ENCODE assay signal across 8 mouse cellular contexts in genomic region chr14:12821156-12821813, GRCm38 (mm10). TPM values are rescaled to one million over a fixed set of nuclear protein-coding genes. Genes with fewer than 3 reads are reported as not detected.
DNase-seq lines count a peak whose midpoint lies in the region; ATAC-seq and TF ChIP-seq lines count a peak whose summit lies in the region.

No protein-coding gene starts in this region.

- H3K4me3 ChIP-seq in kidney, embryonic 16.5 days (ENCODE audit: low read length), result peak overlapping the region; percentile 55
- no peak overlapping the region for H3K4me3 ChIP-seq in kidney, adult 2 months (ENCODE audit: insufficient read depth, low read depth, low read length)
- H3K4me3 ChIP-seq in embryonic facial prominence, embryonic 12.5 days, result peak overlapping the region; percentile 52
- peak overlapping the region; percentile 58 for H3K4me3 ChIP-seq in limb, embryonic 12.5 days (replicated peaks)
- H3K4me3 ChIP-seq in stomach, postnatal 0 days (ENCODE audit: low read depth, low read length), result peak overlapping the region; percentile 43

- no peaks in the 10 kb centered on the region for H3K9me3 ChIP-seq in kidney, embryonic 16.5 days (ENCODE audit: low read length)
- no peaks in the 10 kb centered on the region for H3K9me3 ChIP-seq in embryonic facial prominence, embryonic 12.5 days
- no peaks in the 10 kb centered on the region for H3K9me3 ChIP-seq in limb, embryonic 12.5 days
- H3K9me3 ChIP-seq in stomach, postnatal 0 days (ENCODE audit: control insufficient read depth, low read length), result no peaks in the 10 kb centered on the region

- no peak for TF ChIP-seq CTCF in kidney, adult 2 months (conservative IDR thresholded peaks at IDR 0.05; ENCODE audit: insufficient read depth, insufficient read length, low read depth, low read length)
- TF ChIP-seq CTCF in stomach, postnatal 0 days (IDR thresholded peaks at IDR 0.05; ENCODE audit: low read depth), result peak; percentile 16; the same call in 1 of the 2 replicates

- no peak for TF ChIP-seq EP300 in stomach, postnatal 0 days (optimal IDR thresholded peaks at IDR 0.05)

- H3K4me2 ChIP-seq in kidney, embryonic 16.5 days (replicated peaks; ENCODE audit: low read depth, low read length), result peak overlapping the region; percentile 95
- H3K4me2 ChIP-seq in embryonic facial prominence, embryonic 12.5 days (replicated peaks), result peak overlapping the region; percentile 87
- peak overlapping the region; percentile 98 for H3K4me2 ChIP-seq in limb, embryonic 12.5 days
- H3K4me2 ChIP-seq in stomach, postnatal 0 days (replicated peaks; ENCODE audit: low read depth), result peak overlapping the region; percentile 70

- no peak overlapping the region for H3K27ac ChIP-seq in kidney, embryonic 16.5 days (ENCODE audit: low read length)
- no peak overlapping the region for H3K27ac ChIP-seq in kidney, adult 2 months (ENCODE audit: insufficient read depth, low read depth, low read length)
- no peak overlapping the region for H3K27ac ChIP-seq in embryonic facial prominence, embryonic 12.5 days
- no peak overlapping the region for H3K27ac ChIP-seq in limb, embryonic 12.5 days
- no peak overlapping the region for H3K27ac ChIP-seq in stomach, postnatal 0 days (replicated peaks)

- peak; percentile 49; the same call in 1 of the 2 replicates for ATAC-seq in kidney, embryonic 16.5 days (ENCODE audit: low FRiP score, low TSS enrichment)
- 0 out of 2 replicates have a peak, but pooled peaks have one; percentile 39 for ATAC-seq in embryonic facial prominence, embryonic 12.5 days (ENCODE audit: insufficient number of reproducible peaks, insufficient read depth, low FRiP score, low TSS enrichment)
- no peak for ATAC-seq in limb, embryonic 12.5 days (ENCODE audit: insufficient number of reproducible peaks, insufficient read depth, low FRiP score, low TSS enrichment, low read depth)
- no peak for ATAC-seq in stomach, postnatal 0 days (ENCODE audit: low FRiP score, low TSS enrichment)

- 0 out of 2 replicates have a peak overlapping the region, but pooled peaks have one; percentile 35 for H3K9ac ChIP-seq in kidney, embryonic 16.5 days (replicated peaks; ENCODE audit: low read length)
- H3K9ac ChIP-seq in embryonic facial prominence, embryonic 12.5 days, result peak overlapping the region; percentile 60
- H3K9ac ChIP-seq in limb, embryonic 12.5 days (replicated peaks), result peak overlapping the region; percentile 54
- H3K9ac ChIP-seq in stomach, postnatal 0 days (ENCODE audit: low read length), result no peak overlapping the region

- WGBS in kidney, embryonic 16.5 days, result under 1% methylated on average over 13 of the region's 13 CpGs
- WGBS in kidney, adult 2 months, result 2% methylated on average over 12 of the region's 13 CpGs
- whole genome bisulfite sequencing in embryonic facial prominence, embryonic 12.5 days, result 1% methylated on average over 13 of the region's 13 CpGs
- 0% methylated on average over 13 of the region's 13 CpGs for WGBS in limb, embryonic 12.5 days
- WGBS in stomach, postnatal 0 days, result 5% methylated on average over 12 of the region's 13 CpGs

- DNase-seq in kidney, adult 2 months, result no peak
- DNase-seq in Muller cell, postnatal 12 days (ENCODE audit: inconsistent ontology term), result peak; percentile 72
- DNase-seq in stomach, postnatal 0 days (ENCODE audit: low spot score), result no peak
- no peak for DNase-seq in thymus, adult 18-20 months
- no peak for DNase-seq in spleen, postnatal 36 days (ENCODE audit: low spot score in 2 of 2)

- TF ChIP-seq POLR2A in kidney, adult 2 months (IDR thresholded peaks at IDR 0.05; ENCODE audit: low read depth, low read length), result no peak

- peaks cover 17% of the 10 kb centered on the region for H3K4me1 ChIP-seq in kidney, embryonic 16.5 days (ENCODE audit: insufficient read depth, low read length)
- no peaks in the 10 kb centered on the region for H3K4me1 ChIP-seq in kidney, adult 2 months (ENCODE audit: control insufficient read depth, insufficient read depth, low read length)
- H3K4me1 ChIP-seq in embryonic facial prominence, embryonic 12.5 days, result no peaks in the 10 kb centered on the region
- peaks cover 11% of the 10 kb centered on the region for H3K4me1 ChIP-seq in limb, embryonic 12.5 days (replicated peaks)
- no peaks in the 10 kb centered on the region for H3K4me1 ChIP-seq in stomach, postnatal 0 days (replicated peaks; ENCODE audit: control insufficient read depth, insufficient read depth)

- H3K27me3 ChIP-seq in kidney, embryonic 16.5 days (ENCODE audit: insufficient read depth, low read length), result peaks cover 28% of the 10 kb centered on the region
- H3K27me3 ChIP-seq in kidney, adult 2 months (replicated peaks; ENCODE audit: control insufficient read depth, insufficient read depth, low read length), result no peaks in the 10 kb centered on the region
- peaks cover 23% of the 10 kb centered on the region for H3K27me3 ChIP-seq in embryonic facial prominence, embryonic 12.5 days
- peaks cover 28% of the 10 kb centered on the region for H3K27me3 ChIP-seq in limb, embryonic 12.5 days
- H3K27me3 ChIP-seq in stomach, postnatal 0 days (ENCODE audit: control insufficient read depth, insufficient read depth, low read length), result no peaks in the 10 kb centered on the region

- H3K36me3 ChIP-seq in kidney, embryonic 16.5 days (ENCODE audit: insufficient read depth, low read length), result no peaks in the 10 kb centered on the region
- no peaks in the 10 kb centered on the region for H3K36me3 ChIP-seq in kidney, adult 2 months (ENCODE audit: control insufficient read depth, insufficient read depth, low read length)
- no peaks in the 10 kb centered on the region for H3K36me3 ChIP-seq in embryonic facial prominence, embryonic 12.5 days
- H3K36me3 ChIP-seq in limb, embryonic 12.5 days, result no peaks in the 10 kb centered on the region
- no peaks in the 10 kb centered on the region for H3K36me3 ChIP-seq in stomach, postnatal 0 days (ENCODE audit: control insufficient read depth, insufficient read depth, low read length)

RNA-seq across cellular contexts. Expression of gene Cadps, which starts 1.6 kb away (rescaled TPM):
- 0.57 and 0.70 TPM in 2 replicates for polyA plus RNA-seq in kidney, embryonic 16.5 days (2015; fragmentation: Nextera tagmentation; extraction: Ambion mirVana)
- 0.10 and 0.23 TPM in 2 replicates for polyA plus RNA-seq in kidney, adult 2 months (2012; rRNA removed)
- polyA plus RNA-seq in embryonic facial prominence, embryonic 12.5 days (2016; fragmentation: Nextera tagmentation; extraction: Ambion mirVana), result 2.5 and 3.8 TPM in 2 replicates
- polyA plus RNA-seq in limb, embryonic 12.5 days (2016; fragmentation: Nextera tagmentation; extraction: Ambion mirVana), result 0.40 and 1.1 TPM in 2 replicates
- 1.0 and 1.5 TPM in 2 replicates for polyA plus RNA-seq in stomach, postnatal 0 days (2015; fragmentation: Nextera tagmentation; extraction: Ambion mirVana)

Comparison
In these comparisons a context has a peak if more than half of its experiments do, and no peak if none do; other contexts are left out.
1. ATAC-seq: peak in kidney, embryonic 16.5 days (single experiment) and embryonic facial prominence, embryonic 12.5 days (single experiment); none in limb, embryonic 12.5 days (single experiment) and stomach, postnatal 0 days (single experiment).
2. Peak in every context shown above with its lines, with median percentiles within 50 percentile points of each other: H3K4me2 ChIP-seq.